Mouse (Mus musculus): ENCODE measurements around the gene Dennd2d. TPM values are rescaled to one million over a fixed set of nuclear protein-coding genes. Genes with fewer than 3 reads are reported as not detected.

The Dennd2d gene
- polyA plus RNA-seq (2015; fragmentation: Nextera tagmentation; extraction: Ambion mirVana) = 3.8 and 5.5 TPM in 2 replicates

- Histone ChIP-seq H3K4me3 (replicated peaks) (peak within 1 kb of the TSS; percentile 66), H3K9ac (peak within 1 kb of the TSS; percentile 71), H3K36me3 (no peaks in the 10 kb centered on the region), H3K4me2 (peak within 1 kb of the TSS; percentile 95), H3K9me3 (replicated peaks) (no peaks in the 10 kb centered on the region), H3K4me1 (peaks cover 11% of the 10 kb centered on the region; the same call in 1 of the 2 replicates), H3K27me3 (0 out of 2 replicates have a peak, but pooled peaks cover 4% of the 10 kb centered on the region), H3K27ac (no peak within 1 kb of the TSS)
- ATAC-seq (replicated peaks; ENCODE audit: low FRiP score) = peak; percentile 86
- 2% methylated on average over 41 of the region's 44 CpGs for WGBS
These were observed at the start of gene Dennd2d for GRCm38 (mm10) chr3:106482281-106483081. Dennd2d (plus strand) TSS chr3:106482405.

GRCm38 (mm10) chr3:106448571-106448970 lies 33.6 kb upstream of the Dennd2d start:
- H3K9ac ChIP-seq = no peak overlapping the region
- no peaks in the 10 kb centered on the region for H3K4me1 ChIP-seq
- no peaks in the 10 kb centered on the region for H3K9me3 ChIP-seq (replicated peaks)
- H3K36me3 ChIP-seq = no peaks in the 10 kb centered on the region
- 0 out of 2 replicates have a peak, but pooled peaks have one; percentile 60 for ATAC-seq (replicated peaks; ENCODE audit: low FRiP score)
- no peaks in the 10 kb centered on the region for H3K27me3 ChIP-seq
- H3K4me2 ChIP-seq = no peak overlapping the region
- H3K27ac ChIP-seq = no peak overlapping the region
- no peak overlapping the region for H3K4me3 ChIP-seq (replicated peaks)

GRCm38 (mm10) chr3:106448995-106449394 lies 33.2 kb upstream of the Dennd2d start:
- Histone ChIP-seq H3K27ac (no peak overlapping the region), H3K27me3 (no peaks in the 10 kb centered on the region), H3K4me2 (no peak overlapping the region), H3K9me3 (replicated peaks) (no peaks in the 10 kb centered on the region), H3K4me1 (no peaks in the 10 kb centered on the region), H3K4me3 (replicated peaks) (no peak overlapping the region), H3K9ac (no peak overlapping the region), H3K36me3 (no peaks in the 10 kb centered on the region)
- no peak for ATAC-seq (replicated peaks; ENCODE audit: low FRiP score)

GRCm38 (mm10) chr3:106449567-106449966 lies 32.6 kb upstream of the Dennd2d start:
- Histone ChIP-seq H3K27ac (no peak overlapping the region), H3K9me3 (replicated peaks) (no peaks in the 10 kb centered on the region), H3K9ac (no peak overlapping the region), H3K4me2 (no peak overlapping the region), H3K4me3 (replicated peaks) (no peak overlapping the region), H3K4me1 (no peaks in the 10 kb centered on the region), H3K36me3 (no peaks in the 10 kb centered on the region), H3K27me3 (no peaks in the 10 kb centered on the region)
- WGBS = 76% methylated on average over 4 of the region's 4 CpGs
- no peak for ATAC-seq (replicated peaks; ENCODE audit: low FRiP score)

GRCm38 (mm10) chr3:106452616-106453015 lies 29.6 kb upstream of the Dennd2d start:
- H3K4me1 ChIP-seq = no peaks in the 10 kb centered on the region
- no peak overlapping the region for H3K4me2 ChIP-seq
- 68% methylated on average over 4 of the region's 4 CpGs for WGBS
- no peak overlapping the region for H3K4me3 ChIP-seq (replicated peaks)
- H3K27me3 ChIP-seq = no peaks in the 10 kb centered on the region
- no peak overlapping the region for H3K9ac ChIP-seq
- no peaks in the 10 kb centered on the region for H3K9me3 ChIP-seq (replicated peaks)
- no peak overlapping the region for H3K27ac ChIP-seq
- H3K36me3 ChIP-seq = no peaks in the 10 kb centered on the region
- ATAC-seq (replicated peaks; ENCODE audit: low FRiP score) = no peak

- H3K9ac ChIP-seq = no peak overlapping the region
These were observed 24.8 kb upstream of the Dennd2d start for GRCm38 (mm10) chr3:106457298-106457869.

GRCm38 (mm10) chr3:106462059-106462470 lies 20.1 kb upstream of the Dennd2d start:
- no peak overlapping the region for H3K27ac ChIP-seq
- 90% methylated on average over 2 of the region's 2 CpGs for WGBS
- H3K4me1 ChIP-seq = no peaks in the 10 kb centered on the region
- H3K9ac ChIP-seq = no peak overlapping the region
- no peak overlapping the region for H3K4me3 ChIP-seq (replicated peaks)
- H3K9me3 ChIP-seq (replicated peaks) = no peaks in the 10 kb centered on the region
- no peaks in the 10 kb centered on the region for H3K27me3 ChIP-seq
- H3K36me3 ChIP-seq = no peaks in the 10 kb centered on the region
- no peak for ATAC-seq (replicated peaks; ENCODE audit: low FRiP score)
- no peak overlapping the region for H3K4me2 ChIP-seq

More at GRCm38 (mm10) chr3:106457298-106457869, 24.8 kb upstream of the Dennd2d start:
- Histone ChIP-seq H3K9me3 (replicated peaks) (no peaks in the 10 kb centered on the region), H3K27me3 (no peaks in the 10 kb centered on the region), H3K4me2 (no peak overlapping the region), H3K4me1 (no peaks in the 10 kb centered on the region), H3K36me3 (no peaks in the 10 kb centered on the region), H3K27ac (no peak overlapping the region), H3K4me3 (replicated peaks) (no peak overlapping the region)
- ATAC-seq (replicated peaks; ENCODE audit: low FRiP score) = no peak
- WGBS = 76% methylated on average over 2 of the region's 2 CpGs

GRCm38 (mm10) chr3:106462493-106462892 lies 19.7 kb upstream of the Dennd2d start:
- ATAC-seq (replicated peaks; ENCODE audit: low FRiP score) = no peak
- no peaks in the 10 kb centered on the region for H3K9me3 ChIP-seq (replicated peaks)
- 62% methylated on average over 3 of the region's 3 CpGs for WGBS

GRCm38 (mm10) chr3:106464750-106465149 lies 17.5 kb upstream of the Dennd2d start:
- H3K9me3 ChIP-seq (replicated peaks) = no peaks in the 10 kb centered on the region
- H3K36me3 ChIP-seq = no peaks in the 10 kb centered on the region
- no peak overlapping the region for H3K9ac ChIP-seq
- H3K27me3 ChIP-seq = no peaks in the 10 kb centered on the region
- H3K4me2 ChIP-seq = no peak overlapping the region
- H3K27ac ChIP-seq = no peak overlapping the region
- 88% methylated on average over 1 of the region's 1 CpGs for WGBS
- H3K4me3 ChIP-seq (replicated peaks) = no peak overlapping the region
- H3K4me1 ChIP-seq = no peaks in the 10 kb centered on the region
- ATAC-seq (replicated peaks; ENCODE audit: low FRiP score) = no peak

More at GRCm38 (mm10) chr3:106462493-106462892, 19.7 kb upstream of the Dennd2d start:
- no peak overlapping the region for H3K27ac ChIP-seq
- no peak overlapping the region for H3K4me3 ChIP-seq (replicated peaks)
- no peaks in the 10 kb centered on the region for H3K27me3 ChIP-seq
- no peaks in the 10 kb centered on the region for H3K36me3 ChIP-seq
- no peak overlapping the region for H3K4me2 ChIP-seq
- H3K9ac ChIP-seq = no peak overlapping the region
- H3K4me1 ChIP-seq = no peaks in the 10 kb centered on the region

GRCm38 (mm10) chr3:106474210-106474609 lies 8.0 kb upstream of the Dennd2d start:
- H3K36me3 ChIP-seq = no peaks in the 10 kb centered on the region
- H3K27me3 ChIP-seq = no peaks in the 10 kb centered on the region
- ATAC-seq (replicated peaks; ENCODE audit: low FRiP score) = no peak
- no peak overlapping the region for H3K4me3 ChIP-seq (replicated peaks)
- no peak overlapping the region for H3K9ac ChIP-seq
- H3K4me2 ChIP-seq = no peak overlapping the region
- no peaks in the 10 kb centered on the region for H3K9me3 ChIP-seq (replicated peaks)
- H3K4me1 ChIP-seq = no peaks in the 10 kb centered on the region
- WGBS = 84% methylated on average over 4 of the region's 4 CpGs
- no peak overlapping the region for H3K27ac ChIP-seq

GRCm38 (mm10) chr3:106476863-106477262 lies 5.3 kb upstream of the Dennd2d start:
- ATAC-seq (replicated peaks; ENCODE audit: low FRiP score) = no peak
- H3K27ac ChIP-seq = no peak overlapping the region
- H3K36me3 ChIP-seq = no peaks in the 10 kb centered on the region
- H3K9ac ChIP-seq = no peak overlapping the region
- 0 out of 2 replicates have a peak, but pooled peaks cover 4% of the 10 kb centered on the region for H3K27me3 ChIP-seq
- 85% methylated on average over 1 of the region's 1 CpGs for WGBS
- H3K9me3 ChIP-seq (replicated peaks) = no peaks in the 10 kb centered on the region
- H3K4me2 ChIP-seq = no peak overlapping the region
- no peak overlapping the region for H3K4me3 ChIP-seq (replicated peaks)
- no peaks in the 10 kb centered on the region for H3K4me1 ChIP-seq

GRCm38 (mm10) chr3:106483297-106483696 lies 1.1 kb downstream of the Dennd2d start:
- H3K4me3 ChIP-seq (replicated peaks) = no peak overlapping the region
- WGBS = 74% methylated on average over 7 of the region's 7 CpGs
- H3K4me2 ChIP-seq = peak overlapping the region; percentile 95
- no peak overlapping the region for H3K9ac ChIP-seq
- H3K36me3 ChIP-seq = no peaks in the 10 kb centered on the region
- H3K27me3 ChIP-seq = 0 out of 2 replicates have a peak, but pooled peaks cover 4% of the 10 kb centered on the region
- no peak for ATAC-seq (replicated peaks; ENCODE audit: low FRiP score)
- H3K4me1 ChIP-seq = peaks cover 11% of the 10 kb centered on the region; the same call in 1 of the 2 replicates
- H3K27ac ChIP-seq = no peak overlapping the region
- H3K9me3 ChIP-seq (replicated peaks) = no peaks in the 10 kb centered on the region
